Mouse (Mus musculus): ENCODE measurements around the gene Pglyrp4. TPM values are rescaled to one million over a fixed set of nuclear protein-coding genes. Genes with fewer than 3 reads are reported as not detected.
A peak's percentile ranks its signal among the peaks of the same experiment; 100 is the strongest.
"Not testable (repeated sequence)": the region's sequence is repeated elsewhere in the genome, so short reads cannot be mapped to it uniquely, and the experiment has no call there.

The Pglyrp4 gene
- total RNA-seq (2022): not detected

- no peak for DNase-seq (ENCODE audit: low spot score in 2 of 2)
Measured at GRCm38 (mm10) chr3:90726606-90727005, at the start of gene Pglyrp4. Gene Pglyrp4 (plus strand): TSS chr3:90726906.

GRCm38 (mm10) chr3:90678656-90679055 lies 48.0 kb upstream of the Pglyrp4 start:
- no peak for DNase-seq (ENCODE audit: low spot score in 2 of 2)

- no peak for DNase-seq (ENCODE audit: low spot score in 2 of 2)
Measured at GRCm38 (mm10) chr3:90683929-90684328, 42.8 kb upstream of the Pglyrp4 start.

- DNase-seq (ENCODE audit: low spot score in 2 of 2): no peak
Measured at GRCm38 (mm10) chr3:90686835-90687234, 39.9 kb upstream of the Pglyrp4 start.

GRCm38 (mm10) chr3:90693496-90693895 lies 33.2 kb upstream of the Pglyrp4 start:
- DNase-seq (ENCODE audit: low spot score in 2 of 2): no peak

- DNase-seq (ENCODE audit: low spot score in 2 of 2): no peak
Measured at GRCm38 (mm10) chr3:90695613-90696012, 31.1 kb upstream of the Pglyrp4 start, which contains the start of gene S100a9. Gene S100a9 (minus strand): TSS chr3:90695721.

- no peak for DNase-seq (ENCODE audit: low spot score in 2 of 2)
Measured at GRCm38 (mm10) chr3:90702244-90702643, 24.5 kb upstream of the Pglyrp4 start.

GRCm38 (mm10) chr3:90708523-90709202 lies 18.0 kb upstream of the Pglyrp4 start:
- no peak for DNase-seq (ENCODE audit: low spot score in 2 of 2)

- peak; percentile 66 to 91 for DNase-seq (ENCODE audit: low spot score in 2 of 2)
Measured at GRCm38 (mm10) chr3:90709591-90710460, 16.9 kb upstream of the Pglyrp4 start.

GRCm38 (mm10) chr3:90749658-90750057 lies 23.0 kb downstream of the Pglyrp4 start:
- DNase-seq (ENCODE audit: low spot score in 2 of 2): peak; percentile 3 to 4

- not testable (repeated sequence) for DNase-seq (ENCODE audit: low spot score in 2 of 2)
Measured at GRCm38 (mm10) chr3:90777776-90778175, 51.1 kb downstream of the Pglyrp4 start, which contains the start of gene Gm5849. Gene Gm5849 (minus strand): TSS chr3:90777876.

Other genes with a start within 250 kb of the Pglyrp4 start
- 10 to 100 TPM; 54.7 to 68.9 (median 63.0) TPM for gene Snapin, start 235.9 kb upstream of the Pglyrp4 start, total RNA-seq (2022)
- 100 to 1,000 TPM; 146 to 155 (median 153) TPM for gene Chtop, start 217.4 kb upstream of the Pglyrp4 start, total RNA-seq (2022)
- 100 to 1,000 TPM in 2 of 4 experiments, 10 to 100 TPM in 2; 87.1 to 154 (median 123) TPM for gene S100a1, start 212.5 kb upstream of the Pglyrp4 start, total RNA-seq (2022)
- gene S100a13, start 212.5 kb upstream of the Pglyrp4 start, total RNA-seq (2022): 10 to 100 TPM; 16.9 to 33.3 (median 24.9) TPM
- 1 to 10 TPM in 1 of 4 experiments, under 1 TPM in 1, not detected in 2; 0.49 to 1.3 TPM for gene S100a14, start 200.1 kb upstream of the Pglyrp4 start, total RNA-seq (2022)
- gene S100a16, start 189.7 kb upstream of the Pglyrp4 start, total RNA-seq (2022): 100 to 1,000 TPM in 2 of 4 experiments, 10 to 100 TPM in 2; 69.8 to 134 (median 102) TPM
- 1 to 10 TPM in 3 of 4 experiments, under 1 TPM in 1; 0.35 to 1.8 (median 1.2) TPM for gene S100a3, start 166.3 kb upstream of the Pglyrp4 start, total RNA-seq (2022)
- not detected for gene S100a2, start 136.7 kb upstream of the Pglyrp4 start, total RNA-seq (2022)
- not detected for gene Gm42674, start 125.0 kb upstream of the Pglyrp4 start, total RNA-seq (2022)
- 10 to 100 TPM in 1 of 4 experiments, 1 to 10 TPM in 3; 2.7 to 17.2 (median 5.7) TPM for gene S100a4, start 123.1 kb upstream of the Pglyrp4 start, total RNA-seq (2022)
- gene S100a5, start 118.4 kb upstream of the Pglyrp4 start, total RNA-seq (2022): not detected
- gene S100a6, start 114.0 kb upstream of the Pglyrp4 start, total RNA-seq (2022): 10 to 100 TPM; 22.1 to 95.0 (median 51.5) TPM
- gene S100a7a, start 72.9 kb upstream of the Pglyrp4 start, total RNA-seq (2022): under 1 TPM in 3 of 4 experiments, not detected in 1; 0.34 to 0.62 (median 0.49) TPM
- gene S100a8, start 57.9 kb upstream of the Pglyrp4 start, total RNA-seq (2022): 1 to 10 TPM in 1 of 4 experiments, not detected in 3; 1.2 TPM
- 1 to 10 TPM in 1 of 4 experiments, not detected in 3; 1.1 TPM for gene S100a9, start 31.2 kb upstream of the Pglyrp4 start, total RNA-seq (2022)
- not detected for gene Gm5849, start 51.0 kb downstream of the Pglyrp4 start, total RNA-seq (2022)

Measured in layer of hippocampus, adult 8-10 months (tissue).